Mouse (Mus musculus): ENCODE results near the gene C2cd5.
"Not testable (repeated sequence)": the region's sequence is repeated elsewhere in the genome, so short reads cannot be mapped to it uniquely, and the experiment has no call there.

The C2cd5 gene

GRCm38 (mm10) chr6:143099681-143100382, at the start of gene C2cd5:
C2cd5 (minus strand) TSS chr6:143100141.
- DNase-seq (ENCODE audit: low read depth in 1 of 2, low spot score in 2 of 2) = peak; percentile 90 to 95

GRCm38 (mm10) chr6:143148868-143149267, 48.9 kb upstream of the C2cd5 start:
- no peak for DNase-seq (ENCODE audit: low read depth in 1 of 2, low spot score in 2 of 2)

DNA sequence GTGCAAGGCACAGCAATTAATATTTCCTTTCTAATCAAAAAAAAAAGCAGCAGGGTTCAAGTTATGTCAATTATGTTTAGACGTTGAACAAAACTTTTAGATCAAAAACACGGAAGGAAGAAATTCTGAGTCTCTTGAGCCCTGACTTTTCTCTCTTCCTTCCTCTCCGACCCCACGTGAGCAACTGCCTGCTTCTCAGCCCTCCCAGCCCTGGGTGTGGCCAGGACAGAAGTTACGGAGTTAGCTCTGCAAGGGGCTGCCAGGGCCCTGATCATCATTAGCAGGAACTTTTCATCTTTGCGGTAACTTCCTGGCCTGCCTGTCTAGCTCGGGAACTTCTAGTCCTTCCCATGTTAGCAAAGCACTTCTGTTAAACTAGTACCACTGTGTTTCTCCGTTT, 46.8 kb upstream of the C2cd5 start:
- peak; percentile 24 to 34 for DNase-seq (ENCODE audit: low read depth in 1 of 2, low spot score in 2 of 2)

- DNase-seq (ENCODE audit: low read depth in 1 of 2, low spot score in 2 of 2) = no peak
These were observed 45.1 kb upstream of the C2cd5 start for GRCm38 (mm10) chr6:143145051-143145450.

DNA sequence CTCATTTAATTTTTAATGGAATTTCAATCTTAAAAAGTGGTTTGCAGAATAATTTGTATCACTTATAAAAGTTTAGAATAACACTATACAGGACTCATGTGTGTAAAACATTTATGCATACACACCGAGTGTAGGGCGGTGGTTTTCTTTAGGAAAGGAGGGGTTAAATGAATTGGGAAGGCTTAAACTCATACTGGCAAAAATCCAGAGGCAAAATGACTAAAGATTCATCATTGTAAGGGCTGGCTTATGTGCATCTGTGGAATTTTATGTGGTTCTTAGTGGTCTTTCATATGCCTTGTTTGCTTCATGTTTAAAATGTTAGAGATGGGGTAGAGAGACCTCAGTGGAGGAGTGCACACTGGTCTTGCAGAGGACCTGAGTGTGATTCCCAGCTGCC, 44.6 kb upstream of the C2cd5 start:
- no peak for DNase-seq (ENCODE audit: low read depth in 1 of 2, low spot score in 2 of 2)

GRCm38 (mm10) chr6:143143775-143144273, 43.9 kb upstream of the C2cd5 start:
- DNase-seq (ENCODE audit: low read depth in 1 of 2, low spot score in 2 of 2) = no peak

GRCm38 (mm10) chr6:143143321-143143720, 43.4 kb upstream of the C2cd5 start:
- DNase-seq (ENCODE audit: low read depth in 1 of 2, low spot score in 2 of 2) = no peak

DNA sequence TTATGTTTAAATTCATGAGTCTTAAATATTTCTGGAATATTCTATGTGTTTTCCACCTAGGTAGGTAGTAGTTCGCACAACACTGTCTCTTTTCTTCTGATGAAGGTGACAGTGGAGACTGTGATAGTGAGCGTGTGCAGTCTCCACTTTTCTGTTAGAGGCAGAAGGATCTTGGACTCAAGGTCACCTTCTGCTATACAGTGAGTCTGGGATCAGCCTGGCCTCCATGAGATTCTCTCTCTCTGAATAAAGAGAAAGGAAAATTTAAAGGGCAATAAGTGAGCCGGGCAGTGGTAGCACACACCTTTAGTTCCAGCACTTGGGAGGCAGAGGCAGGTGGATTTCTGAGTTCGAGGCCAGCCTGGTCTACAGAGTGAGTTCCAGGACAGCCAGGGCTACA, 42.9 kb upstream of the C2cd5 start:
- DNase-seq (ENCODE audit: low read depth in 1 of 2, low spot score in 2 of 2) = no peak

- DNase-seq (ENCODE audit: low read depth in 1 of 2, low spot score in 2 of 2) = not testable (repeated sequence)
These were observed 42.0 kb upstream of the C2cd5 start for GRCm38 (mm10) chr6:143141624-143142592.

- no peak for DNase-seq (ENCODE audit: low read depth in 1 of 2, low spot score in 2 of 2)
These were observed 40.9 kb upstream of the C2cd5 start for GRCm38 (mm10) chr6:143140884-143141283.

DNA sequence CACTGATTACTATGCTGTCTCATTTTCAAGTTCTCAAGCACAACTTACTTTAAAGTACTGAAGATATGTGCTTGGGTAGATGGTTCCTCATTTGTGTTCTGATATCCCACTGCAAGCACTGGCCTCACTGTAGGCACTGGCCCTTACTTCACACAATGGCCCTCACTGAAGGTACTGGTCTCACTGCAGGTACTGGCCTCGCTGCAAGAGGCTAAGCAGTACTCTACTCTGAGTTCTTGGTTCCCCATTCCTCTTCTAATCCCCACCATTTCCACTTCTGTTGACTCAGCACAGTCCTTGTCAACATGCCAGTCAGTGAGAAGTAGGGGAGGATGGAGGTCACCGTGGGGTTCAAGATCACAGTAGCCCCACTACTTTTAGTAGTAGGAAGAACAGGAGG, 39.5 kb upstream of the C2cd5 start:
- no peak for DNase-seq (ENCODE audit: low read depth in 1 of 2, low spot score in 2 of 2)

- no peak for DNase-seq (ENCODE audit: low read depth in 1 of 2, low spot score in 2 of 2)
These were observed 37.4 kb upstream of the C2cd5 start for GRCm38 (mm10) chr6:143137341-143137740.

DNA sequence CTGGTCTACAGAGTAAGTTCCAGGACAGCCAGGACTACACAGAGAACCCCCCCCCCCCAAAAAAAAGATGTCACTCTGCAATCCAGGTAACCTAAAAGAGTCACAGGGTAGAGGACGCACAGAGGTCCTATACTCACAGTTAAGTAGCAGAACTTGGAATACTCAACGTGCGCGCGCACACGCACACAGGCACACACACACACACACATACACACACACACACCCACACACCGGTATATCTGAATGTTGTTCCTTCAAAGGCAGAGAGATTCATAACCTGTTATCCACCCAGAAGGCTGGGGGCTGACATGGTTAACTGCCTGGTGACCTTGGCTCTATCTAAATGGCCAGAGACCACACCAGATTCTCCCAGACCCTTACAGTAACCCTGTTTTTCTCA, 36.7 kb upstream of the C2cd5 start:
- no peak for DNase-seq (ENCODE audit: low read depth in 1 of 2, low spot score in 2 of 2)

DNA sequence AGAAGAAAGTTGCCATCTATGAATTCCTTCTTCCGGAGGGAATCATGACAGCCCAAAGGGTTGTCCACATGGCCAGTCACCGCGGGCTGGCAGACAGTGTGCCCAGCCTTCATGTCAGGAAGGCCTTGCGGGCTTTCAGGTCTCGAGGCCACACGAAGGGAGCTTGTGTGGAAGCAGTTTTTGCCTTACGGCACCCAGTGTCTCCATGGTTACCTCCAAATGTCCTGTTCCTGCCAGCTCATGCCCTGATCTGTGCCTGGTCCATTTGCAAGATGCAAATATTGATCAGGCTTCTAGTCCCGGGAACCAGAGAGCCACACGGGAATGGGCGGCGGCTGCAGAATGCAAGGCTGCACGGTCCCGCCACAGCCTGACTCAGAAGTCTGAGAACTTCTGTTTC, 35.2 kb upstream of the C2cd5 start:
- DNase-seq (ENCODE audit: low read depth in 1 of 2, low spot score in 2 of 2) = no peak

- no peak for DNase-seq (ENCODE audit: low read depth in 1 of 2, low spot score in 2 of 2)
These were observed 33.2 kb upstream of the C2cd5 start for GRCm38 (mm10) chr6:143133150-143133549.

GRCm38 (mm10) chr6:143131895-143132652, 32.1 kb upstream of the C2cd5 start:
- no peak for DNase-seq (ENCODE audit: low read depth in 1 of 2, low spot score in 2 of 2)

- DNase-seq (ENCODE audit: low read depth in 1 of 2, low spot score in 2 of 2) = no peak
These were observed 30.5 kb upstream of the C2cd5 start for GRCm38 (mm10) chr6:143130411-143130810.

DNA sequence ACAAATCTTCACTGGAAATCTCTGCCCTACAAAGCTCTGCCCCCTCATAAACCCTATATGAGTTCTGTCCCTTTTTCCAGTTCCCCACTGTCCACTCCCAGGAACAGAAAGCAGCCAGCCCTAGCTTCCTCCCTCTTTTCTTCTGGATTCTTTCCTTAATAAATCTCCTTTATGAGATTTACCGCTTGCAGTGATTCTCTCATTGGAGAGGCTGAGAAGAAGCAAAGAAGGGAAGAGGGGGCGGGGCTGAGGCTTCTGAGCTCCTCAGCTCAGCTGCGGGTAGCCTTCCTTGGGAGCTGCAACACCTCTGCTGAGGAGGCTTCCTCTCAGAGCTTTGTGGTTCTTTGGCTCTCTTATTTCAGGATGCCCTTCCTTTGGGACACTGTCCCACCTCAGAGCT, 30.0 kb upstream of the C2cd5 start:
- DNase-seq (ENCODE audit: low read depth in 1 of 2, low spot score in 2 of 2) = no peak

DNA sequence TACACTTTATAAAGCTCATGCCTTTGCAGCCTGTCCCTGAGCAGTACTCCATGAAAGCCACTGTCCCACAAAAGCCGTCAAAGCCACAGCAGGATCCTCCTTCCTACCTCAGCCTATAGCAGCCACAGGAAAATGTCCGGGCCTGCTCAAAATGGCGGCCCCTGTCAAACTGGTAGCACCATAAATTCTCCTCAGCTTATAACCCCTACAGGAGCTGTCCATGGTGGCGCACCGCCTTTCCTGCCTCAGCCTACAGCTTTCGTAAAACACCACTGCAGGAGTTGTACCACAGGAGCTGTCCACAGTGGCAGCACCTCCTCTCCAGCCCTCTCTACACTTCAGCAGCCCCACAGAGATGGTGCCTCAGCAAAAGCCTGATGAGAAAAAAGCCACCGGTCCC, 29.5 kb upstream of the C2cd5 start:
- DNase-seq (ENCODE audit: low read depth in 1 of 2, low spot score in 2 of 2) = no peak

DNA sequence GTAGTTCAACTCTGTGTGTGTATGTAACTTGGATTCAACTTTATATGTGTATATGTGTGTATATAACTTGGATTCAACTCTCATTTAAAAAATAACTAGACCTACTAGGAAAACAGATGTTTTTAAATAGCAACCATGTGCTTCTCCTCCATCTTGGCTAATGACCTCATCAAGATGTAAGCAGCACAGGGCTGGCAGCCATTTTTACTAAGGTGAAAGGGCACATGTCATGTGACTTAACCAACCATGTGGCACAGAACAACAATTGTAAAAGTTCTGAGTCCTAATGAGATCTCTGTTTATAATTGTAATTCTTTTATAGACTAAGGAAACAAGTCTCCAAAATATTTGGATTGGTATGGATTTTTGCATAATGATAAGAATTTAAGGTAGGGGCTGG, 25.8 kb upstream of the C2cd5 start:
- no peak for DNase-seq (ENCODE audit: low read depth in 1 of 2, low spot score in 2 of 2)

DNA sequence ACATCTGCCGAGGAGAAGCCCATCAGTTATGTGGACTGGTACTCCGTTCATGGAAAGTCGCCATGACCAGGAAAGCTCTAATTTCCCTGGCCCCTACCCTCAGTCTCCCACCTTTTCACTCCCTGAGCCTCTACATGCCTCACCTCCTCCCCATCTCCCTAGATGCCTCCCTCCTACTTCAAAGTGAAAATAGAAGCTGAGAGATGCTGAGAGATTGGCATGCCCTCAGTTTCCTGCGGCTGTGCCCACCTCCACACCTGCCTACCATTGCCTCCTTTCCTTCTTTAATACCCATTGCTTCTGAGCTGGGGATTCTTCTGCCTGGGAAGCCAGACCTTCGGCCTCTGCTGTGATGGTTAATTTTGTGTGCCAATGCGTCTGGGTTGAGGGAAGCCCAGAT, 19.4 kb upstream of the C2cd5 start:
- no peak for DNase-seq (ENCODE audit: low read depth in 1 of 2, low spot score in 2 of 2)
